Mouse (Mus musculus) layer of hippocampus, adult 18-20 months (tissue): ENCODE data around the gene Rin3. TPM values are rescaled to one million over a fixed set of nuclear protein-coding genes. Genes with fewer than 3 reads are reported as not detected.

ENCODE experiments used
- DNase-seq, 2 experiments: peaks; one replicate each; pipeline ENCODE4 v3.0.0; 2022; ENCODE audit warnings: low spot score in 2 of 2
- total RNA-seq, 2 experiments: library from RNA; stranded (reverse); gene quantifications; 2 replicates each; pipeline ENCODE4 v1.2.3; 2021

The Rin3 gene
- total RNA-seq, 2 experiments from 2014 or later = 3.0 to 3.3 TPM

DNA sequence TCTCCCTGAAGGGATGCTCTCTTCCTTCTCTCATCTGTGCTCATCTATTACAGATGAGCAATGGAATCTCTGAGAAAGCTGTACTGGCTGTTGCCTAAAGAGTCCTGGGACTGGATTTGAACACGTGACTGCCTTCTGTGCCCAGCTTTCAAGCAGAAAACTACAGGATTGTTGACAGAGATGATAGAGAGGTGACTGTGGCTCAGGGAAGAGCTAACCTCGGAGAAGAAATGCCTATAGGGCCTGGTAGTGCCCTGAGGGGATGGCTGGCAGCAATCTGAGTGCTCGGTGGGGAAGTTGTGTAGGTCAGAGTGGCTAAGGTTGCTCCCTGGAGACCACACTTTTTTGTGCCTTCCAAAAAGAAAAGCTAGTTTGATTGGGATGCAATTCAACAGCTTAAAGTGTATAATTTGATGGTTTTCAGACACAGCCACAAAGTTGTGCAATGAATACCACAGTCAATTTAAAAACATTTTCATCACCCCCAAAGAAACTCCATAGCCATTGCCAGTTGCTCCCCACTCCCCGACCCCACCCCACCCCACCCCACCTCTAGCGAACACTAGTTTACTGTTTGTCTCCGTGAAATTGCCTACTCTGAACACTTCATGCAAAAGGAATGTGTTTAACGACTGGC, 1.9 kb upstream of the Rin3 start:
- DNase-seq = no peak

GRCm38 (mm10) chr12:102282126-102282525, 722 bp upstream of the Rin3 start:
- DNase-seq = no peak

- DNase-seq = no peak
Observed at GRCm38 (mm10) chr12:102283483-102284266, 827 bp downstream of the Rin3 start.

GRCm38 (mm10) chr12:102284267-102284610, 1.4 kb downstream of the Rin3 start:
- no peak for DNase-seq

GRCm38 (mm10) chr12:102284618-102285159, 1.8 kb downstream of the Rin3 start:
- DNase-seq = no peak

DNA sequence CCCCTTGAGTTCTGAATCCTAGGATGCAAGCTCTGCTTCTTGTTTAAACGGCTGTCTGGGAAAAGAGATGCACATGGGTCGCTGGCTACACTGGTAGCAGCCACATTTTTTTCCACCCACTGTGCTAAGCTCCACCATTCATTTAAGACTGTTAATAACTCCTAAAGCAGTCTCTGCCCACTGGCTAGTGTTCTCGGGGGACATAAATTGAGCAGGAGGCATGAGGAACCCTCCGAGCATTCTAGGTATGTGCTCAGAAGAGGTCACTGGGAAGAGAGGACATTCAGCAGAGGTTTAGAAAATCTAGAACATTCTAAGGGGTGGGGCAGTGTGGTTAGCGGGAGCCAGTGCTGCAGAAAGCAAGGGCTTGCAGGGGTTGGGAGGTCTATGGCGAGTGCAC, 2.5 kb downstream of the Rin3 start:
- DNase-seq = no peak

- DNase-seq = no peak
Observed at GRCm38 (mm10) chr12:102285779-102286178, 2.9 kb downstream of the Rin3 start.

- DNase-seq = no peak
Observed at GRCm38 (mm10) chr12:102286681-102287414, 4.0 kb downstream of the Rin3 start.

DNA sequence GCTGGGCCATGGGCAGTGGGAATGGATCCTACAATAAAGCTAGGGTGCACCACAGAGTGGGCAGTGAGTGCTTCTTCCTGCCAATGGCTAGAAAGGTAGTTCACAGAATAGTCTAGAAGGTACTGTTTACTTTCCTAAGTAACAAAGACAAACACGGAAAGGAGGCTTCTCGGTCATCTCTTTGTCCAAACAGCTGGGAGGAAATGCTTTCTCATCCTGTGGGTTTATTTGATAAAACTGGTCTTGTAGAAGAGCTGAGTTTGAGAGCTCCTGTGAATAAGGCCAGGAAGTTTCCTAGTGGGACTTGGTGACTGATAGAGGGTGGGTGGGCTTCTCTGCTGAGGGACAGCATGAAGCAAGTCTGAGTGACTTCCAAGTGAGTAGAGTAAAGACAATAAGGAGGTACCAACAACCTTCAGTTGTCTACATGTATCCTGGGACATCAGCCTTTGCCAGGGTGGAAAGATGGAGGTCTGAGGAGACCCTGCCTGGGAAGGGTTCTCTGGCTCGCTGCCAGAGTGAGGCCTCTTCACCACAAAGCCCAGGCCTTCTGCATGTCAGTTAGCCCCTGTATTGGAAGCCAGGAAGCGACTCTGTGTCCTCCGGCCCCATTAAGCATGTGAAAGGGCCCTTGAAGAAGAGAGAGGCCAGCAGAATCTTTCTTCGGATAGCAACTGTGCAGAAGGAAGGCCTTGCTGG, 5.2 kb downstream of the Rin3 start:
- DNase-seq = no peak

DNA sequence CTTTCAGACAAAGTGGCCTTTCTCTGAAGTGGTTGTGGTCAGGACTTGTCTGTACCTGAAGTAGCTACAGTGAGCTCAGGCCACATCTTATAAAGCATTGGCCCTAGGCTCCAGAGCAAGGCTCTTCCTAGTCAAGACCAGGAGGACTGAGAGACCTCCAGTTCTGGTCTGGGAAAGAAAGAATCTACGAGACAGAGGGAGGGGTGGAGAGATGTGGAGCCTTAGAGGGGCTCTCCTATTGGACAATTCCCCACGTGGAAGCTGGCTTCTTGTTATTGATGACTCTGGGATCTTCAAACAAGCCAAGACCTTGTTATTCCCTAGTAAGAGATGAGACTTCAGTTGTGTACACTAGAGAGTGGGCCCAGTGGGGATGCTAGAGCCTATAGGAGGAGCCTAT, 6.0 kb downstream of the Rin3 start:
- DNase-seq = no peak

GRCm38 (mm10) chr12:102289568-102289967, 6.7 kb downstream of the Rin3 start:
- no peak for DNase-seq

GRCm38 (mm10) chr12:102290662-102291061, 7.8 kb downstream of the Rin3 start:
- no peak for DNase-seq

DNA sequence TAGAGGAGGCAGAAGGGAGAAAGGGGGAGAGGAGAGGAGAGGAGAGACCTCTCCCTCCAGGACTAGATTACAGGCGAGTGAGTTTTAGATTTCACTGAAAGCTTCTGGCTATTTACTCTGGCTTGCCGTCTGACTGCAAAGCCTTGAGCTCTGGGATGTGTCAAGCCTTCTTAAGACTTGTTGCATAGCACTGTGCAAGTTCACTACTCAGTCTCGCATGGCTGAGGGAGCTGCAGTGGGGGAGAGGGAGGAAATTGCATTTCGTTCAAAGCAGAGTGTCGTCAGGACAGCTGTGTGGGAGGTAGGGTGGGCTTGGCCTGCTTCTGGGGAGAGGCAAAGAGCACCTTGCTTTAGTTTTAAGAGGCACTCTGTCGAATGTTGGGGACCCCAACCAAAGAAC, 8.8 kb downstream of the Rin3 start:
- no peak for DNase-seq

- DNase-seq = no peak
Observed at GRCm38 (mm10) chr12:102292501-102293215, 9.8 kb downstream of the Rin3 start.

DNA sequence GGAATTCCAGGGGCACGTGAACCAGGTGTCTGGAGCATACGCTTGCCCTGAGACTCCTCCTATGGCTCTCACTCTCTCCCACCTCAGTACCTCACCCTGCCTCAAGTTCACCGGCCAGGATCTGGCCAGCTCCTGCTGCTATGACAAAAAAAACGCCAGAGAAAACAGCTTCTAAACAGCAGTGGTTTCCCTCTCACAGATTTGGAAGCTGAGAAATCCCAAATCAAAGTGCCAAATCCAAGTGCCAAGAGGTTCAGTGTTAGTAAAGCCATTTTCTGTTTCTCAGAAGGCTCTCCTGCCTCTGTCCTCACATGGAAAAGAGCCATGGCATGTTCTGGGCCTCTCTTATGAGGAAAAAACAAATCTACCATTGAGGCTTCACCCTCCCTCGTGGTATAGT, 11.8 kb downstream of the Rin3 start:
- no peak for DNase-seq

DNA sequence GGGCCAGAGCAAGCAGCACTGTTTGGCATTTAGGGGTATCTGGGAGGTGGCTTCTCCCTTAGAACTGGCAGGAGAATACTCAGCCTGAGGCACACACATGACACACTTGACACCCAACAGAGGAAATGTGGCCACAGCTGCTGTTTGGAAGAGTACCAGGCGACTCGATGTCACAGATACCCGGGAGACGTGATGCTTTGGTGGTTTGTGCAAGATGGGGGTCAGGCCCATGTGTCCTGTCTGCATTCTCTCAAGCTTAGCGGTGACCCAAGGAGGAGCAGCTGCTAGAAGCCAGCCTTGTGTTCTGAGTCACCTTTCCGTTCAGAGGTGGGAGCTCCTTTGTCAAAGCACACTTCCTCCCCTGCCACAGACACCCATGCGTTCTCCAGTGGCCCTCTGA, 12.4 kb downstream of the Rin3 start:
- no peak for DNase-seq

DNA sequence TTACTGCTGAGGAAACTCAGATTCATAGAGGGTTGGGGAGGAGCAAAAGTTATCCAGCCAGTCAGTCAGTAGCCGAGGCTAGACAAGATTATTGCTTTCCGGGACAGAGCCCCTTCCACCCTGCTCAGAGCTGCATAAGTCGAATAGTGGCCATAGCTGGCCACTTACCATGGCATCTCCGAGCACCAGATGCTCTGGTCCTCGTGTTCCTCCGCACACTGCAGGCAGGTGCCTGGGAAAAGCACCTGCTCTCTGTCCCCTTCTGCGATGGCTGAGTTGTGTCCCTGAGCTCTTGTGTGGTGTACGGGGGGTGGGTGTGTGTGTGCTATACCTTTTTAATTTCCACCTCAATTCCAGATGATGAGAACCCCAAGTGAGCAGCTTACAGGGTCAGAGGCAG, 12.8 kb downstream of the Rin3 start:
- no peak for DNase-seq

- DNase-seq = no peak
Observed at GRCm38 (mm10) chr12:102296361-102296760, 13.5 kb downstream of the Rin3 start.

- no peak for DNase-seq
Observed at GRCm38 (mm10) chr12:102296967-102297366, 14.1 kb downstream of the Rin3 start.

DNA sequence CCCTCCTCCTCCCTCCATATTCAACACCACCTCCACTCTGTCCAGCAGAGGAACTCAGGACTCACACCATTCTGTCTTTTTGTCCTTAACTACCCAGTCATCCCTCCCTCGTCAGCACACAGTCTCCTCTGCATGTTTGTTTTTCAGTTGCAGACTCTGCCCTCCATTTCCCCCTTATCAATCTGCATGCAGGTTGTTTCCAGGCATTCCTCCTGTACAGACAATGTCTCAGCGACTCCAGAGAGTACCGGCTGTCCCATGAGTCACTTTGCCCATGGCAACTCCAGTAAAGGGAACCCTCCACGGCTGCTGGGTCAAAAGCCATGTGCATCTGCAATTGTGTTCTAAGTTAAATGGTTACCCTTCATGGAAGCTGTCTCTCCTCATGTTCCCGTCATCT, 16.4 kb downstream of the Rin3 start:
- no peak for DNase-seq

GRCm38 (mm10) chr12:102301585-102301984, 18.7 kb downstream of the Rin3 start:
- no peak for DNase-seq
